Mouse (Mus musculus): ENCODE measurements at regions not wholly inside any gene's neighbourhood (a gene's known extent, or its start where the extent isn't known, plus 50 kb on each side); places are given as distances from the start of the nearest gene placed in this dataset.

GRCm38 (mm10) chr12:32285039-32285438 lies 76.6 kb upstream of the Pik3cg start:
- no peak for TF ChIP-seq CTCF (IDR thresholded peaks at IDR 0.05; ENCODE audit: borderline replicate concordance, insufficient read depth, low read depth, low read length)
- TF ChIP-seq POLR2A (IDR thresholded peaks at IDR 0.05; ENCODE audit: borderline replicate concordance, insufficient read depth, low read length) = no peak

Measured in cerebellum, adult 2 months (tissue).